Mouse (Mus musculus) right cerebral cortex, postnatal 4 days (tissue): ENCODE data around the gene Tex26.
A peak's percentile ranks its signal among the peaks of the same experiment; 100 is the strongest.

Source experiments
- DNase-seq: peaks from one replicate; pipeline ENCODE4 v3.0.0-alpha.2; 2022

Gene Tex26

DNA sequence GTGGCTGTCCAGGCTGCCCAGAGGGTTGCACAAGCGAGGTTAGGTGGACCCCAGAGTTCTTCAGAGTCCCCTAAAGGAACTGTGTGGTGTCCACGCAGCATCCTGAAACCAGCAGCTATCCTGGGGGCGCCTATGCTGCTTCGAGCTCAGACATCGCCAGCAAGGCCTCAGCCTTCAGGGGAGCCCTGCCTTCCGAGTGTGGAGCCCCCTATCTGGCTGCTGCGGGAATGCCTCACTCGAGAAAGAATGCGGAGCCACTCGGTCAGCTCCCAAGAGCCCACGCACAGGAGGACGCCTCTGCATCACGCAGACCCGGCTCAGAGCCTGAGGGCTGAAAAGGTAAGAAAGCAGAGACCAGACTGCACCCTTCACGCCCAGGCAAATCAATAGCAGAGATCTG, 50.8 kb downstream of the Tex26 start:
- no peak for DNase-seq

DNA sequence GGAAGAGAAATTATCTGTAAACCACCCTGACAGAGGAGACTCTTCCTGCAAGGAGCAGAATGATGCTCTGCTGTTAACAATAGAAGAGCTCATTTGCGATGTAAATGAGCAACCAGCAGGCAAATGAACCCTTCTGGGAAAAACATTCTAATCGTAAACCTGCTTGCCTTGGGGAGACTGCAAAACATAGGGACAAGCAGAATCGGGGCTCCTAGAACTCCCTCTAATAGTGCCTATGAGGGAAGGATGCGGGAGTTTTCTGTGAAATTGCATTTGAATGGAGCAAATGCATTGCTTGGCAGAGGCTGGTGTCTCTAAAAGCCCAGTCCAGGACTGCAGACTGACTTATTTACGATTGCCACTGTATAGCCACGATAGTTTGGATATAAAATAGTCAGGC, 56.2 kb downstream of the Tex26 start:
- no peak for DNase-seq

DNA sequence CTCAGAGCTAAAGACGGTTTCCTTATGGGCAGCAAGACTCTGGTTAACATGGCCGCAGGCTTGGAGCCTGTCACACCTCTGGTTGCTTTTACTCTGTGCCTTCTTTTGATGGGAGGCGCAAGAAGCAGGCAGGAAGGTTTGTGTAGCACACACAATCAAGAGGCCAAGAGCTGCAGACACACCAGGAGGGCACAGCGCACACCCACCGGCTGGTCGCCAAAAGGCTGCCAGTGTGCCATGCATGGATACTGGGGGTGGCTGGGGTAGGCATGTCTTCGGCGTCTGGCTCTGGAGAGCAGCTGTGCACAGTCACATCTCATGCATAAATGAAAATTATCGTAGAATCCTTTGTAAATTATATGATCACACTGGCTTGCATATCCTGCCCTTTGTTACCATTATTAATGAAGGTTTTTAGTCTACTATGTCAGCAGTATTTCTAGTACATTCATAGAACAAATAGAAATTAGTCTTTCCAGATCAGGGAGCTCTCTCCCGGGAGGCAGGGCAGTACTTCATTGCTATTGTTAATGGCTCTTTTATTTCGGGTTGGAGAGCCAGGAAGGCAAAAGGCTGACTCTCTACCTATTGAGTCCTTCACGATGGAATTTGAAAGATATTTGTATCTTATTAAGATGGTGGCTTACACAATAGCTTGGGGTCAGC, 57.1 kb downstream of the Tex26 start:
- peak; percentile 31 for DNase-seq

DNA sequence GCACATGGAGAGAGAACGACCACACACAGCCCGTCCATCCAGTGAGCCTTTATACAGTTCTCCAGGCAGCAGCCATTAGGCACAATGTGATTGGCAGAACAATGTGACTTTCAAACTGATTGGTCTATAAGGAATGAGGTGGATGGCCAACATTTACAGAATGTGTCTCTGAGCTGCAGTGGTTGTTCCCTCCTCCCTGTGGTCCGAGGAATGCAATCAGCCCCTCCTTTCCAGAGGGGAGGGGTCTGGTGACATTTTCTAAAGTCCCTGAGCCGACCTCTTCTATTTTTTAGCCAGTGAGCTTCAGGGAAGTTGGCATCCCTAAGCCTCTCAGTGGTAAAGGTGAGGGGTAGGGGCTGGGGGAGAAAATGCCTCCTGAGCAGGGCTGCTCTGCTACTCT, 60.5 kb downstream of the Tex26 start:
- no peak for DNase-seq

DNA sequence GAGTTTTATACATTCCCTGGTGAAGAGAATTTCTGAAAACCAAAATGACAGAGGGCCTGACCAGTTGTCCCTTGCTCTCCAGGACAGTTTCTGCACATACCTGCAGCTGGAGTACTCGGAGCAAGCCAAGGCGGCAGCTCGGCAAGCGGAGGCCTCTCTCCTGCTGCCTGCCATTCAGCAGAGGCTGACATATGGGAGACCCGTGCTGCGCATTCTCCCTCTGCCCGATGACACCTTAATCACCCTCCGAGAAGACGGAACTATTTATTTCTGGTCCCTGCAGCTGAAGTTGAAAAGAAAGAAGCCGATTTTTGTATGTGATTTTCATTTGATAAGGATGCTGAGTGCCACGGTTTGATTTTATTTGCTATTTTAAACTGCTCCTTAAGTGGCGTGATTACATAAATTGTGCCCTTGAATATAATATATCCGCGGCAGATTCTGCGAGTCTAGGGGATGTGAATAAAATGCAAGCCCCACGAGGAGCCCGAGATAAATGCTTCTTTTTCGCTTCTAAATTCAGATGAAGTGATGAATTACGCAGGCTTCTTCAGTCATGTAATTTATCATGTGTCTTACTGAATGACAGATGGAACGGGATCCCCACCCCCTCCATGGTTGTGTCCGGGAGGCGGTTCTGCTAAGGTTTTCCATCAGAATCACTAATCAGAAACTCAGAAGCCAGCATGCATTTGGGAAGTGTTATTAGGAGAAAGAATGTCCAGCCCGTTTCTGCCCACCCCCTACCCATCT, 64.1 kb downstream of the Tex26 start:
- peak; percentile 60 for DNase-seq

DNA sequence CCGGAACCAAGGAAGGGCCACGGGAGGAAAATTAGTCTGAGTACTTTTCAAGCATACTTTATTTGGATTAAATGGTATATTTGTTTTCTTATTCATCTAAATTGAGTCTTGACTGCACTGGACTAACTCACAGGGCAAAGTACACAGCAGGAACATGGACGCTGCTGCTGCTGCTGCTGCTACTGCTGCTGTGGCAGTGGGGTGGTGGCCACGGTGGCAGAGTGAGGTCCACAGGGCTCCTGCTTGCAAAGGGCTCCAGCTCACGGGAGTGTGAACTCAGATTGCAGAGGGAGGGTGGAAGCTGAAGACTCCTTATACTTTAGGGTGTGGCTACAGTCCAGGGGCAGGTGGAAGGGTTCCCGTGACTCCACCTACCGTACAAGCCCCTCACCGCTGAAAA, 65.5 kb downstream of the Tex26 start:
- no peak for DNase-seq

DNA sequence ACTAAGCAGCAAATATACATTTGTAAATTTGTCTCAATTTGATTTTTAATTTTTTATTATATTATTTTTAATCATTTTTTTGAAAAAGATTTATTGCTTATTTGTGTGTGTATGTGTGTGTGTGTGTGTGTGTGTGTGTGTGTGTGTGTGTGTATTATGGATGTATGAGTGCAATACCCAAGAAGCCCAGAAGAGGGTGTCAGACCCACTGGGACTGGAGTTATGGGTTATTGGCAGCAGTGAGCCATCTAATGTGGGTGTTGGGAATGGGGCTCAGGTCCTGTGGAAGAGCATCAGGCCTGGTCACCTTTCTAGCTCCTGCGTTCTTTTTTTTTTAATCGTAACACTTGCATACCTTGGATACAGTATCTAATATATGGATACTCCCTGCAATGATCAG, 66.6 kb downstream of the Tex26 start:
- DNase-seq, result no peak

DNA sequence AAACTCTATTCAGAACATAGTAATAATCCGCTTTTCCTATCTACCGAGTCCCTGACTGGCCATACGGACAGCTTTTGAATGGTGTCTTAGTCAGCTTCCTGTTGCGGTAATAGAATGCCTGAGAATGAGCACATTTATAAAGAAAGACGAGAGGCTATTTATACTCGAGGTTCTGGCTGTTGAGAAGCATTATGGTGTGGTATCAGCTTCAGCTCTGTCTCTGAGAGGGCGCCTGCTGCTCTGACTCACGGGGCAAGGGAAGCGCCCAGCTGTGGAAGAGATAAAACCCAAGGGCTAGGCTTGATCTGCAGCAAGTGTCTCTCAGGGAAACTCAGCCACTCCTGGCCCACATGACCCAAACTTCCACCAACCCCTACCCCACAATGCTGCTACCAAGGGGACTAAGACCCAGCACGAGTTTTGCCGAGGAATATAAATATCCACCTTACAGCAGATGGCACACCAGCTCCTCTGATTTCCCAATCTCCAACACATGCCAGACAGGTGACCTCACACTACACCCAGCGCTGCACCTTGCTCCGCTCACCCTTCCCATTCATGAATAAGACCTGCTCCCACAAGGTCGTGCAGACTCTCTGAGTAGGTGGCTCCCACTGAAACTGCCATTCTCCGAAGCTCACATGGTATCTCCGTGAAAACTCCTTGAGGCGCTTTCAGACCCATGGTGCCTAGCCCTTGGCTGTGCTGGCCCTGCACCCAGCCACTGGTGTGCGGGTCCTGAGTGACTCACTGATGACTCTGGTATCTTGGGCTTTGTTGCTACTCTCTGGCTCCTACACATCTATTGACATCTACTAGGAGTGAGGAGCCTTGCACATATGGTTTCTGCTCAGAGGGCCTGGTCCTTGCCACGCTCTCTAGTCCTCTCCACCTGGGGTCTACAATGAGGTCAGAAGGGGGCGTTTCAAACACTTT, 68.9 kb downstream of the Tex26 start:
- DNase-seq, result no peak

DNA sequence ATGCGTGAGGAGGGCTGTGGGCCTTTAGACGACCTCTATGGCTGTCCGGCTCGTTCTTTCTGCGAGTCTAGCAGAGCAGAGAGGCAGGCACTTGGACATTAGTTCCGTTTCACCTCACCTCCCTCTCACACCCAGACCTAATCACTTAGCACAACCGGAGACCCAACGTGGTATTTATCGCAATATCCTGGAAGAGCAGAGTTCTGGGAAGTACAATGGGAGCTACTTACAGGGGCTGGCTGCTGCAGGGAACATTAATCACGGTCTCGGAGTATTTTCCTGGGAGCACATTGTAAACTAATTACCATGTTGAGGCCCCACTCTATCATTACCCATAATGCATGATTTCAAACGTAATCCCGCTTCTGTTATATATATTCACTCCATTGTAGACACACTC, 70.9 kb downstream of the Tex26 start:
- no peak for DNase-seq

DNA sequence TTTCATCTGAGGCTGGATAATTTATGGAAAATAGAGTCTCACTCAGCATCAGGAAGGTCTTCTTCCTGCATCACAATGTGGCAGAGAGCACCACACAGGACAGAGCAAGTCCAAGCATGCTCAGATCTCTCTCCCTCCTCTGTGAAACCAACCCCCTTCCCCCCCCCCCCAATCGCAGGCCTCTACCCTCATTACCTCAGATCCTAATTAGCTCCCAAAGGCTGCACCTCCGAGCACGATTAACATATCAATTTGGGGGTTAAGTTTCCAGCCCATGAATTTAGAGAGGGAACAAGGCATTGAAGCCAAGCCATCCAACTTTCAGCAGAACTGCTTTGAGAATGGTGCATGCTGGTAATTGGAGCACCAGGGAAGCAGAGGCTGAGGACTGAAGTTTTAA, 73.2 kb downstream of the Tex26 start:
- no peak for DNase-seq

DNA sequence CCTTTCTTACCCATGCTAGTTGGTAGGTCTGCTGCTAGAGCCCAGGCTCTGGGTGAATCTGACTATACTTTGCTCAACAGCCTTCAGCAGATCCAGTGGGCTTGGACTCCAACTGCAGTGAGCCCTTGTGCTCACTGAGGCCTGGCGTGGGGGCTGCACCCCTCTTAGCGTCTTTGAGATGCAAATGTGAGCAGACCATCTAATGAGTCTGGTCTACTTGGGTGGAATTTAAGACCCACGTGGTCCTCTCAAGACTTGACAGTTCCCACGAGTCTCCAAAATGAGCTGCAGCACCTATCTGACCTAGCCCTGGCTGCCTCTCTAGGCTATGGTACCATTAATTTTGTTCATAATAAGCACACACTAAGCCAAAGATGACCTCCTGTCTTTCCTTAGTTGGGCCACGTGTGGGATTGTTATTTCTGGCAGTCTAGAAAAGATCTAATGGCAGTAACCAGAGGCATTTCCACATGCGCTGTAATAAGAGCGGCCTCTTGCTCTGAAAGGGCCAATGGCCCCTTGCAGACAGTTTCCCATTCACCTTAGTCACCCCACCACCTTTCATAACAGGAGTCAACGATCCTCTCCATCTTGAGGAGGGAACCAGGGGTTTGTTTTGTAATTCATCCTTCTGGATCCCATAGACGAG, 74.1 kb downstream of the Tex26 start:
- DNase-seq, result no peak

DNA sequence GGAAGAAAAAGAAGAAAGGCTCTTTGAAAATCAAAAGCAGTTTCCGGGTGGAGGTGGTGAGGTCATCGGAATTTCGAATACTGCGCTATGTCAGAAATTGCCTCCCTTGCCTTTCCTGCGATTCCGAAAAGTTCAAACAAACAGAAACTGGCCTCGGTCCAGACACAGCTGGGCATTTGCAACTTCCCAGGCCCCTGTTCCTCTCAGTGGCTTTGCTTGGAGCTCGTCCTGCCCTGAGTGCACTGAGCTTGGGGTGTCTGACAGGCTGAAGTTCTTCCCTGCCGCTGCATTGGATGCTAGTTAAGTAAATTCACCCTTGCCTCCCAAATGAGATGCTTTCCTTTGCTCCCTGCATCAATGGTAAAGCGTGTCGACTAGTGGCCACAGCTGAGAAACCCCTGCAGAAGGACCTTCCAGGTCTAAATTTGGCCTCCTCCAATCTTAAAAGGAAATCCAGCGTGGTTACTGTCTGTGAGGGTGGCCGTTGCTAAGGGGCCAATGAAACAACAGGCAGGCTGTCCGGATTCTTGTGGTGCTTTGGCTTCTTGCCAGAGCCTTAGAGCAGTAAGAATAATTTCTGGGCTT, 74.7 kb downstream of the Tex26 start:
- peak; percentile 55 for DNase-seq

DNA sequence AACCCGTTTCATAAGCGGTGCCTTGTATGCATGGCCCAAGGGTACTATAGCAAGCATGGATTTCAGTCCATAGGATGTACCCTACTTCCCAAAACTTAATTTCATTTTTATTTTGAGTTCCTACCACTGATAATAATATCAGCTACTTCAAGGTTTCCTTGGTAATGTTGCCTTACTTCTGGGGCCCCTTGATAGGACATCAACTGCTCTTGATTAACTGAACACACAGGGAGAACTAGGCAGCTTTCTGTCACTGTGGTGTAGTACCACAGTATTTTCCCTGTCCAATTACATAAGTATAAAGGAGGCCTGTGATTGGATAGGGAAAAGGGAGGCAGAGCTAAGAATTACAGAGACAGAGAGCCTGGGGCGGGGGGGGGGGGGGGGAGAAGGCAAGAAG, 75.4 kb downstream of the Tex26 start:
- DNase-seq, result no peak

DNA sequence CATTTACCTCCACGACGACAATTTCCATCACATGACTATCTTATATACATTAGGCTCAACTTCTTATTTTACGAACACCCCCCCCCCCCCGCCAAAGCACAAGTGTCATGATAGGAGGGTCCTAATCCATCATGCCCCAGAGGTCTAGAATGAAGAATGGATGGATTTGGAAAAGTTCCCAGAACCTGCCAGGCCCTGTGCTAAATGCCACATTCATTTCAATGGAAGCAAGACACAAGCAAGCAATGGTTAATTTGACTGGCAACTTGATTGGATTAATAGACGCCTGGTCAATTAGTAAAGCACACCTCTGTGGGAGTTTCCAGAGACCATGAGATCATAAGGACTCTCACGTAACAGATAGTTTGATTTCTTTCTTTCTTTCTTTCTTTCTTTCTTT, 77.7 kb downstream of the Tex26 start:
- DNase-seq, result no peak
